Mouse (Mus musculus) liver, adult 2 months (tissue): ENCODE results near the gene Lmntd1.

Experiments used
- CTCF ChIP-seq: fragments of 200-500 bp; IDR thresholded peaks from 2 replicates; pipeline ENCODE4 v1.5.1; 2011; ENCODE audit warnings: low read depth, low read length, control low read depth
- POLR2A ChIP-seq: fragments of 200-500 bp; IDR thresholded peaks from 2 replicates; pipeline ENCODE4 v1.6.1; 2011; ENCODE audit warnings: low read length, control low read depth; ENCODE audit not compliant: insufficient read depth; ENCODE audit errors: extremely low read depth

DNA sequence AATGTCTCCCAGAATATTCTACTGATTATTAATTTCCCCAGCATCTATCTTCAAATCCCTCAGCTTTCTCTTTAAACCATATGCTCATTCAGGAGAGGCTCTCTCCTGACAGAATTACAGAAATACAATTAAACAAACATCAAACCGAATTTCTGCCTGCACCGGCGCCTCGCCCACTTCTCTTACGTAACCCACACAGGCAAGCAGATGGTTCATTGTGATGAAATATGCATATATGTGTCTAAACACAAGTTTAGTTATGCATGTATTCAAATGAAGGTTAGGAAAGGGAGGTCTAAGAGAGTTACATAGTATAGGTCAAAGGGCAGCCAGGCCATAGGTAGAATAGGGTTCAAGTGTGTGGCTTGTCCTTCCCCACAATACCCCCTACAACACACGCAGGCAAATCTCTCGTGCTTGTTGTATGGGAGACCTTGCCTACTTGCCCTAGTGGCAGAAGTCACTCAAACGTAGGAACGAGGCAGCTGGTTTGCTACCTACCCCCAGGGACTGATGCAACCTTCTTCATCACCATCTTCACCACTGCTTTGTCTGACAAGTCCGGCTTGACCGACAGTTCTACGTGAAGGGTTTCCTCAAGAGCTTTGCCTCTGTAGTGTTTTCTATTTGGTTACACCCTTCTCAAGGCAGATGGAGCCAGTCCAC, 287.8 kb downstream of the Lmntd1 start:
- TF ChIP-seq CTCF (no peak), POLR2A (no peak)
